Mouse (Mus musculus): Measurements from ENCODE around the gene Galnt6.

DNA sequence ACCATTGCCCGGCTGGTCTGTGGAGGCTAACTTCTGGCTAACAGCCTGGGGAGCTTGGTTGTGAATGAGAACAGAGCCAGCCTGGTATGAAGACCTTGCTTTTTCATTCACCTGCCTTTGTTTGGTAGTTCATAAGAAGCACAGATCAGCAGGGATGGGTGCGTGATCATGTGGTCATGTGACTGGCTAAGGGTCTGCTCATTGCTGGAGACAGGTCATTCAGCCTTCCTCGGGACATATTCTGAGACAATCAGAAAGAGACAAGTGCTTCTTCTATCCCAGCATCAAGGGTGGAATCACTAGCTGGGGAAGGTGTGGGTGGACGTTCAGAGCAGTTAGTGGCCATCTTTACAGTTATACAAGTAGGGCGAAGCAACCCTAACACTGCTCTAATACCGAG lies 10.3 kb upstream of the Galnt6 start:
- TF ChIP-seq CTCF (IDR thresholded peaks at IDR 0.05; ENCODE audit: low read depth, low read length) (no peak), POLR2A (IDR thresholded peaks at IDR 0.05; ENCODE audit: extremely low read depth, insufficient read depth, low read length) (no peak)
